Mouse (Mus musculus): ENCODE measurements around the gene Mpdz. TPM values are rescaled to one million over a fixed set of nuclear protein-coding genes. Genes with fewer than 3 reads are reported as not detected.

Mpdz gene
- polyA plus RNA-seq, 1 experiment from 2014 or later: 4.7 TPM

DNA sequence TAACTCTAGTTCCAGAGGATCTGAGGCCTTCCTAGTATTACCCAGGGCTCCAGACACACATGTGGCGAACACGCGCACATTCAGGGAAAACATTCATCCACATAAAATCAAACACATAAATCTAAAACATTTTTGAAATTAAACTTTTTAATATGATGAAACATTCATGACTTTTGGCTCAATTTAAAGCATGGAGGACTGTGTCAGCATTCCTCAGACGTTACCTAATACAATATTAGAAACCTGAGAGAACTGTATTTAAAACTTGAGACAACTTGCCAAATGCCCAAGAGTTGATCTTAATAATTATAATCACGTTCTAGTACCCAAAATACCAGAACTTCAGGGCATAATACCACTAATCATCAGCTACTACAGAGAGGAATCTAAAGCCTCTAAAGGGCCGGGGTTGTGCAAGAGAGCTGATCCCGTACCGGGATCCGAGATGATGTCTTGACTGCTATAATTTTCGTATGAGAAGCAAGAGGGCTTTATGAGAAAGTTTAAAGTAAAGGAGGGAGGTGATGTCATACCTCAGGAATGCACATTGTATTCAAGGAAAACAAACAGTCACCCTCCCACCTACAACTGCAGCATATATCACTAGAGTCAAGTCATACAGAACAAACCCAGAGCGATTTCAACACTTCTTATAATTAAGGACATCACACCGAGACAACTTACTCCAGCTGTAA is 133.0 kb downstream of the Mpdz start:
- WGBS (ENCODE audit: insufficient replicate concordance): 71% methylated on average over 12 of the region's 12 CpGs
- H3K9ac ChIP-seq: no peak overlapping the region
- H3K4me1 ChIP-seq: no peaks in the 10 kb centered on the region
- H3K36me3 ChIP-seq: no peaks in the 10 kb centered on the region
- H3K27me3 ChIP-seq (replicated peaks): no peaks in the 10 kb centered on the region
- no peak overlapping the region for H3K4me2 ChIP-seq
- no peak overlapping the region for H3K27ac ChIP-seq
- no peaks in the 10 kb centered on the region for H3K9me3 ChIP-seq (replicated peaks)
- H3K4me3 ChIP-seq: no peak overlapping the region
- no peak for ATAC-seq

DNA sequence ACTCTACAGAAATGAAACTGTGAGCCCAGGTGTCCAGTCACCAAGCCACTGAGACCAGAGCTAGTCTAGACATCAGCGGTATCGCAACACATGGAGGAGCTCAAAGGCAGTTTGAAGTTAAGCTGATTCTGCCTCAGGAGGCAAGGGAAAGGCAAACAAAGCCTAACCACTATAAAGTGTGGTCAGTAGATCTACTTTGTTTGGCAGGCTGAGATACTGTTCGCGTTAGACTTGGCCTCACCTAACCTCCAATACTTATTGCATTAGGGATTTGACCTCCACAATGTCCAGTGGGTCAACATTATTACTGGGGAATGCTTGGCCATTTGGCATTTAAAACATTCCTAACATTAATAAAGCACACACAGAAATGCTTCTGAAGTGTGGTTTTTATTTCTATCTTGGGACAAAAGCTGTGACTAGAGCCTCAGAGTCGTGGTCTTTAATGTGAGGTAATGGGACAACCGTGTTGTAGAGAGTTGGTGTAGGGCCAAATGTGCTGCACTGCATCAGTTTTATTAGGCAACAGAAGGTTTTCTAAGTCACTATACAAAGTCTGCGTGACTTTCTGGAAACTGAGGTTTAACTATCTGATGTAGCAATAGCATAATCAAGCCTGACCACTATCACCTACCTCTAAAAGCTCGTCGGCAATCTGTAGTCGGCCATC is 134.9 kb downstream of the Mpdz start:
- H3K27me3 ChIP-seq (replicated peaks): no peaks in the 10 kb centered on the region
- 76% methylated on average over 10 of the region's 10 CpGs for WGBS (ENCODE audit: insufficient replicate concordance)
- no peak overlapping the region for H3K4me2 ChIP-seq
- no peaks in the 10 kb centered on the region for H3K36me3 ChIP-seq
- no peak overlapping the region for H3K4me3 ChIP-seq
- H3K9me3 ChIP-seq (replicated peaks): no peaks in the 10 kb centered on the region
- ATAC-seq: no peak
- no peak overlapping the region for H3K27ac ChIP-seq
- no peak overlapping the region for H3K9ac ChIP-seq
- H3K4me1 ChIP-seq: no peaks in the 10 kb centered on the region

DNA sequence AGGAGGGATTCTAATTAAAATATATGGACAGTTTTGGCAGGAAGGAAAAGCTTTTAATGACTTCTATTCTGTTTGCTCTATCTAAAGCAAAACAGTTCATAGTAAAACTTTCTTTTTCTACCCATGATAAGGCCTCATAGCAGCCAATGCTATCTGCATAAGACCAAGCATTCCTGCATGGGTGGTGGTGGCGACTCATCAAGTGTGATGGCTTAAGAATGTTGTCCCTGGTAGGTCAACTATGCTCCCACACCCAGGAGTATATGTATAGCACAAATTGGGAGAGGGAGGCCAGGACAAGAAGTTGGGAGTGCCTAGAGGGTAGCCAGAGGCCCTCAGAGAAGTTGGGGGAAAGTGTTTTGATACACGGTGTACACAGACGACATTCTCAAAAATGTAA is 140.6 kb downstream of the Mpdz start:
- WGBS (ENCODE audit: insufficient replicate concordance): 79% methylated on average over 3 of the region's 3 CpGs
- no peak overlapping the region for H3K4me2 ChIP-seq
- no peak overlapping the region for H3K4me3 ChIP-seq
- no peak overlapping the region for H3K9ac ChIP-seq
- H3K27me3 ChIP-seq (replicated peaks): no peaks in the 10 kb centered on the region
- no peaks in the 10 kb centered on the region for H3K4me1 ChIP-seq
- no peaks in the 10 kb centered on the region for H3K36me3 ChIP-seq
- ATAC-seq: no peak
- H3K27ac ChIP-seq: no peak overlapping the region
- no peaks in the 10 kb centered on the region for H3K9me3 ChIP-seq (replicated peaks)

DNA sequence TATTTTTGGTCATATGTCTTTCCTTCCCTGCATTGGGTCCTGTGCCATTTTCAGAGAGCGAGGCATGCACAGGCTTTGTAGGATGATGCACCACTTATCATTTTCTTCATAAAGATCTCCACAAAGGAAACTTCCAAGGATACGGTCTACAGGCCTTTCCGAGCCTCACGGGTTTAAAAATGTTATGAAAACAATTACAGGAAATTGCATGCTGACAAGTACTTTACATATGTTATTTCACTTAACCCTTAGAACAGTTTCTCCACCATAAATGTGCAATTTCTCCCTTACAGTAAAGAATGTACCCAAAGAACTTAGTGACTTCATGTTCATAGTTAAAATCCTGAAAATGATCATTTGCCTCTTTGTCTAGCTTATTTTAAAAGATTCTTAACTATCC is 144.2 kb downstream of the Mpdz start:
- no peak for ATAC-seq
- no peaks in the 10 kb centered on the region for H3K9me3 ChIP-seq (replicated peaks)
- no peak overlapping the region for H3K4me2 ChIP-seq
- H3K36me3 ChIP-seq: no peaks in the 10 kb centered on the region
- H3K4me1 ChIP-seq: no peaks in the 10 kb centered on the region
- H3K27me3 ChIP-seq (replicated peaks): no peaks in the 10 kb centered on the region
- 71% methylated on average over 4 of the region's 4 CpGs for WGBS (ENCODE audit: insufficient replicate concordance)
- H3K27ac ChIP-seq: no peak overlapping the region
- H3K9ac ChIP-seq: no peak overlapping the region
- H3K4me3 ChIP-seq: no peak overlapping the region

DNA sequence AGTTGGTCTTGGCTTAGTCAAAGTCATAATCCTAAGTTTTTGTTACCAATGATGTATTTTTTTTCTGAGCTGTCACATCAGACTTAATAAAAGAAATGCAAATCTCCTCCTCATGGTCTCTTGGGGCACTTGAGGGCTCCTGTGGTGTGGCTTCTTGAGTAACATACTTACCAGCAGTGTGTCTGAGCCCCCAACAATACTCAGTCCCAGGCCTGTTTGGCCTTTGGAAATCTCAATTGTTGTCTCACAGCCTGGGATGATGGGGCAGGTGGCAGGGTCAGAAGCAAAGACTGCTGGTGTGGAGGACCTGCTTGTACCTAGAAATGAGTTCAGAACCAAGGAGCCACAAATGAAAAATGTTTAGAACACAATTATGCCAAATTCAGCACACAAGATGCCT is 149.3 kb downstream of the Mpdz start:
- H3K36me3 ChIP-seq: no peaks in the 10 kb centered on the region
- H3K4me3 ChIP-seq: no peak overlapping the region
- H3K4me2 ChIP-seq: no peak overlapping the region
- H3K9ac ChIP-seq: no peak overlapping the region
- H3K4me1 ChIP-seq: no peaks in the 10 kb centered on the region
- H3K27me3 ChIP-seq (replicated peaks): no peaks in the 10 kb centered on the region
- no peak for ATAC-seq
- no peaks in the 10 kb centered on the region for H3K9me3 ChIP-seq (replicated peaks)
- no peak overlapping the region for H3K27ac ChIP-seq

DNA sequence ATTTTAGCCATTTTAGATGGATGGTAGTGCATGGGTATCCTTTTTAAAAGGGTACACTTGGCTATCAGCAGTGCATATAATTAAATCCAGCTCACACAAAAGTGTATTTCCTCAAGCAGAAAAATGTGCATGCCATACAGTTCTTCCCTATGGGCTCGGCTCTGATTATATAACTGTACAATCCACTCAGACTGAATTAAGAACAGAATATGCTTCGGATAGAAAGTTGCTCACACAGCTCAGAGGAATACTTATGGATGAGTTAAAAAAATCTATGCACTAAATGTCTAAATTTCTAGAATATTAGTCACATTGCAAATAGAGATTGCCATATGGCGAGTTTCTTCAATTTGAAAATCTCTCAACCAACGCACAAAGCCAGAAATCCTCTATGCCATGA is 157.1 kb downstream of the Mpdz start:
- H3K4me3 ChIP-seq: no peak overlapping the region
- no peak for ATAC-seq
- H3K9me3 ChIP-seq (replicated peaks): no peaks in the 10 kb centered on the region
- H3K27me3 ChIP-seq (replicated peaks): no peaks in the 10 kb centered on the region
- no peaks in the 10 kb centered on the region for H3K4me1 ChIP-seq
- no peak overlapping the region for H3K27ac ChIP-seq
- H3K4me2 ChIP-seq: no peak overlapping the region
- 0 out of 2 replicates have a peak, but pooled peaks cover 2% of the 10 kb centered on the region for H3K36me3 ChIP-seq
- WGBS (ENCODE audit: insufficient replicate concordance): 73% methylated on average over 4 of the region's 4 CpGs
- H3K9ac ChIP-seq: no peak overlapping the region

DNA sequence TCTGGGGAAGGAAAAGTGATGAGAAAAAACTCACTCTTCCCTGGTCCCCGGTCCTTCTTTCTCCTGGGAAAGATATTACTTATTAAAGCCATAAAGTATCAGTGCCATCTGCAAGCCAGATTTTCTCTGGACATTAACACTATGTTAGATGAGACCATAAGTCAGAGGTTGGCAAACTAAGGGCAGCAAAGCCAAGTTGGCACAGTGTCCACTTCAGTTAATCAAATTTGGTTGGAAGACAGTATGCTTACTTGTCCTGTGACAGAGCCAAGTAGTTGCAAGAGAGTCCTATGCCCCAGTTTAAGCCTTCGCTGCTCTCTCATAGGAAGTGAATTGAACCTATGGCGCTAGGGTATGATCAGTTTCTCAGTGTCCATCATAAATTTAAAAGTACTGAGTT is 159.0 kb downstream of the Mpdz start:
- Histone ChIP-seq H3K27ac (no peak overlapping the region), H3K27me3 (replicated peaks) (no peaks in the 10 kb centered on the region), H3K4me2 (no peak overlapping the region), H3K4me3 (no peak overlapping the region), H3K9ac (no peak overlapping the region), H3K9me3 (replicated peaks) (no peaks in the 10 kb centered on the region), H3K36me3 (peaks cover 5% of the 10 kb centered on the region; the same call in 1 of the 2 replicates), H3K4me1 (no peaks in the 10 kb centered on the region)
- 65% methylated on average over 3 of the region's 3 CpGs for WGBS (ENCODE audit: insufficient replicate concordance)
- no peak for ATAC-seq

DNA sequence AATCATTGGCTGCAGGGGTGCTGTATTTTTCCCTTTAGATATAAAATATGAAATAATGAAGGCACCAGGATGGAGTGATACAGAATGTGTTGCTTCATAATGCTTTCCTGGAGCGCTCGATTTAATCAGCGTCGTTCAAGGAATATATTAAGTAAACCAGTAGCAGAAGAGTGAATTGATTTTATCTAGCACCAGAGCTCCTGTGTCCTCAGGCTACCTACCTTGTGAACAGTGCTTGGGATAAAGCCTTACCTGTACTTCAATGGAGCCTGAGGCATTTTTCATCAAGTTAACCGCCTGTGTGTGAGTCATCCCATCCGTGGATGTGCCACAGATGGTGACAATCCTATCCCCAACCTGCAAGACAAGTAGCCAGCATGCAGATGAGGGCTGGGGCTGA is 159.5 kb downstream of the Mpdz start:
- Histone ChIP-seq H3K9me3 (replicated peaks) (no peaks in the 10 kb centered on the region), H3K27ac (no peak overlapping the region), H3K27me3 (replicated peaks) (no peaks in the 10 kb centered on the region), H3K4me1 (no peaks in the 10 kb centered on the region), H3K9ac (no peak overlapping the region), H3K36me3 (peaks cover 5% of the 10 kb centered on the region; the same call in 1 of the 2 replicates), H3K4me3 (no peak overlapping the region), H3K4me2 (no peak overlapping the region)
- 87% methylated on average over 6 of the region's 6 CpGs for WGBS (ENCODE audit: insufficient replicate concordance)
- no peak for ATAC-seq

DNA sequence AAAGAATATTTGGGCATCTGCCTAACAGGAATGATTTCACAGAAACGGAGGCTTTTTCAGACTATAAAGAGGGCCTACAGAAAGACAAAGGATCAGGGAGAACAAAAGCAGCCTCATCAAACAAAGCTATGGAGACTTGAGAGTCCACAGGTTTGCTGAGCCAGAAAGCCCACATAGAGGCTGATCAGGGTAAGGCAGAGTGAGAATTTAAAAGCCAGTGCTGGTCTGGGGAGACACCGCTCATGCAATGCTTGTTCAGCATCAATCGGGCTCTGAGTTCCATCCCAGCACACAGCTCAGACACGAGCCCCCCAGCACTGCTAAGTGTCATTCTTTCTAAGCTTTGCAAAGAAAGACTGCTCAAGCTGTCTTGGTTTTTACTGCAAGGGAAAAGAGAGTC is 162.5 kb downstream of the Mpdz start:
- Histone ChIP-seq H3K27me3 (replicated peaks) (no peaks in the 10 kb centered on the region), H3K9ac (no peak overlapping the region), H3K36me3 (peaks cover 3% of the 10 kb centered on the region; the same call in 1 of the 2 replicates), H3K4me3 (no peak overlapping the region), H3K4me2 (no peak overlapping the region), H3K4me1 (no peaks in the 10 kb centered on the region), H3K27ac (no peak overlapping the region), H3K9me3 (replicated peaks) (no peaks in the 10 kb centered on the region)
- no peak for ATAC-seq
- WGBS (ENCODE audit: insufficient replicate concordance): 73% methylated on average over 4 of the region's 4 CpGs

DNA sequence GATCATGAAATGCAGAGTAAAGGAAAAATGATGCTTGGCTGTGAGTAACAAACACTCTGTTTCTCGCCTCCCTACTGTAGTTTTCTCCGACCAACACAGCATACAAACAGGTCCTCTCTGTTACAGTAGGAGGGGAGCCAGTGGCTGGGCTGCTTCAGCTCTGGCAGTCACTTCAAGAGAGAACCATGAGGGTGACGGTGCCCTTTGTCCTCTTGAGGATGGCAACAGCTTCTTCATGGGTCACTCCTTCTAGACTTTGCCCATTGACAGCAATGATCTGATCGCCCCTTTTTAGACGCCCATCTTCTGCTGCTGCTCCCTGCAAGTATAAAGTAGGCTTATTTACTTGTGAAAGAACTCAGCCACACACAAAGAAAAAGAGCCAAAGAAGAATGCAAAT is 163.2 kb downstream of the Mpdz start:
- 78% methylated on average over 5 of the region's 5 CpGs for WGBS (ENCODE audit: insufficient replicate concordance)
- Histone ChIP-seq H3K9ac (no peak overlapping the region), H3K36me3 (peaks cover 3% of the 10 kb centered on the region; the same call in 1 of the 2 replicates), H3K4me2 (no peak overlapping the region), H3K4me3 (no peak overlapping the region), H3K4me1 (no peaks in the 10 kb centered on the region), H3K9me3 (replicated peaks) (no peaks in the 10 kb centered on the region), H3K27ac (no peak overlapping the region), H3K27me3 (replicated peaks) (no peaks in the 10 kb centered on the region)
- ATAC-seq: no peak

DNA sequence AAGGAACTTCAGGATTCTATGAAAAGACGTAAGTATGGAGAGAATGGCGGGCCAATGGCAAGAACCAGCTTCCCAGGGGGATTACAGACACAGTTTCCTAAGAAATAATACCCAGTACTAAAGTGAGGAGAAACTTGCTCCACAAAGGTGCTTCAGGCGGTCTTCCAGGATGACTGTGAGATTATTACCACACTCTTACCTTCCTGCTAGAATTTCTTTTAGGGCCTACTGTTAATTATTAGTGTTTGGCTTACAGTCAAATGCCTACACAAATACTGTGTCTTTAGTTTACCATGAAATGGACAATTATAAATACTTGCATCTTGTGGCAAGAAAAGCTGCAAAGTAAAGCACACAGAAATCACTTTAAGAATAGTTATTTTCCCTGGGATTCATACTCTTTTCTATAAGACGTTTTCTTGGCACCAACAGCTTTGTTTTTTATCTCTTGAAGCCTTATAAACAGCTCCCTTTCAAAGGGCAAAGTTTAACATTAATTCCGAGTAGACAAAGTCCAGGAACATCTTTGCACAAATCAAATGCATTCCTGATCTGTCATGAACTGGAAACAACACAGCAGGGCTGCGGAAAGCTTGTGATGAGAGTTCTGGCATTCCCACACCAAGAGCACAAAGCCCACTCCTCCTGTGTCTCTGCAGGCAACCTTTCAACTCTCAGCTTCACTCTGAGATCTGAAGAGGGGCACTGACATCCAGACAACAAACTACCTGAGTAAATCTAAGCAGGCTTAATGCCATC is 166.5 kb downstream of the Mpdz start:
- 54% methylated on average over 6 of the region's 6 CpGs for WGBS (ENCODE audit: insufficient replicate concordance)
- ATAC-seq: no peak

DNA sequence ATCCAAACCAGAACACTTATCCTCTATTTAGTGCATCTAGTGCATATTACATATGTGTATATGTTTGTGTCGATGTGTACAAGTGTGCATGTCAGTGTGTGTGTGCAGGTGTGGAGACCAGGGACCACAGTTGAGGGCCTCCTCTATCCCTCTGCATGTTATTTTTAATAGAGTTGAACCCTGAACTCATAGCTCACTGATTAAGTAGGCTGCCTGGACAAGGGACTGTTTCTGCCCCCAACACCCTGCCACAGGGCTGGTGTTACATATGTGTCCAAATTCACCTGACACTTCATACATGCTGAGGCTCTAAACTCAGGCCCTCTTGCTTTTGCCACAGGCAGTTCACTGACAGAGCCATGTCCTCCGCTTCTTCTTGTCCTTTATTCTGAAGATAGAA is 169.5 kb downstream of the Mpdz start:
- ATAC-seq: no peak
- H3K9me3 ChIP-seq (replicated peaks): no peaks in the 10 kb centered on the region
- H3K9ac ChIP-seq: no peak overlapping the region

More for the DNA sequence above, 166.5 kb downstream of the Mpdz start:
- Histone ChIP-seq H3K4me3 (no peak overlapping the region), H3K9ac (no peak overlapping the region), H3K36me3 (peaks cover 3% of the 10 kb centered on the region; the same call in 1 of the 2 replicates), H3K4me1 (no peaks in the 10 kb centered on the region), H3K4me2 (no peak overlapping the region), H3K27ac (no peak overlapping the region), H3K27me3 (replicated peaks) (no peaks in the 10 kb centered on the region), H3K9me3 (replicated peaks) (no peaks in the 10 kb centered on the region)

More for the DNA sequence above, 169.5 kb downstream of the Mpdz start:
- no peak overlapping the region for H3K4me2 ChIP-seq
- no peak overlapping the region for H3K27ac ChIP-seq
- H3K27me3 ChIP-seq (replicated peaks): no peaks in the 10 kb centered on the region
- no peaks in the 10 kb centered on the region for H3K36me3 ChIP-seq
- no peaks in the 10 kb centered on the region for H3K4me1 ChIP-seq
- no peak overlapping the region for H3K4me3 ChIP-seq
- 79% methylated on average over 2 of the region's 2 CpGs for WGBS (ENCODE audit: insufficient replicate concordance)
